In genomic region chr17:44487514-44488244, GRCm38 (mm10) we compare ENCODE assay signal across 19 mouse cellular contexts.
A peak's percentile ranks its signal among the peaks of the same experiment; 100 is the strongest.
DNase-seq lines count a peak whose midpoint lies in the region; ATAC-seq and TF ChIP-seq lines count a peak whose summit lies in the region.
"Had no signal": no experiment of that assay in that cellular context is flagged by ENCODE, and none has a peak within 500 bp of the region (broad histone marks: within the 10 kb centered on the region; RNA-seq: fewer than 3 reads in every experiment).

No protein-coding gene starts in this region.

- no peak for TF ChIP-seq CTCF in midbrain, postnatal 0 days (IDR thresholded peaks at IDR 0.05)

- peak; percentile 4 for DNase-seq in adrenal gland, adult 2 months
- no peak for DNase-seq in adrenal gland, postnatal 10 days
- peak; percentile 23 to 29 for DNase-seq in left cerebral cortex, adult 18-20 months (ENCODE audit: low spot score in 2 of 2)
- DNase-seq in left cerebral cortex, postnatal 10 days (ENCODE audit: extremely low spot score in 1 of 2, low spot score in 2 of 2), result no peak
- DNase-seq in embryonic facial prominence, embryonic 10.5 days (ENCODE audit: low spot score), result no peak
- DNase-seq in midbrain, postnatal 0 days (ENCODE audit: low spot score), result peak; percentile 25
- no peak for DNase-seq in lung, postnatal 14 days
- DNase-seq in retina, postnatal 1 day, result no peak
- DNase-seq: cerebellum, adult 9-11 months; embryo, embryonic 11 days; gastrocnemius, postnatal 36 days; kidney, adult 18-20 months; spleen, adult 18-20 months; thymus, postnatal 14 days had no signal

- peaks cover 14% of the 10 kb centered on the region for H3K4me1 ChIP-seq in embryonic facial prominence, embryonic 10.5 days
- H3K4me1 ChIP-seq in midbrain, postnatal 0 days (ENCODE audit: insufficient read depth, low read length), result no peaks in the 10 kb centered on the region
- H3K4me1 ChIP-seq: lung, embryonic 15.5 days had no signal

- H3K4me2 ChIP-seq in midbrain, postnatal 0 days (ENCODE audit: low read depth, low read length, poor library complexity, severe bottlenecking), result no peak overlapping the region
- H3K4me2 ChIP-seq: lung, embryonic 15.5 days had no signal

- no peaks in the 10 kb centered on the region for H3K9me3 ChIP-seq in embryonic facial prominence, embryonic 10.5 days
- no peaks in the 10 kb centered on the region for H3K9me3 ChIP-seq in midbrain, postnatal 0 days (ENCODE audit: low read length)
- H3K9me3 ChIP-seq: heart, embryonic 10.5 days; lung, embryonic 15.5 days had no signal

- no peak overlapping the region for H3K4me3 ChIP-seq in embryonic facial prominence, embryonic 10.5 days
- H3K4me3 ChIP-seq in midbrain, postnatal 0 days (ENCODE audit: low read depth, low read length), result no peak overlapping the region
- H3K4me3 ChIP-seq: heart, embryonic 10.5 days; lung, embryonic 15.5 days had no signal

- no peak for ATAC-seq in midbrain, postnatal 0 days (ENCODE audit: low FRiP score)
- ATAC-seq: forebrain, embryonic 16.5 days; hindbrain, embryonic 16.5 days; Patski had no signal

- H3K36me3 ChIP-seq in embryonic facial prominence, embryonic 10.5 days (replicated peaks), result no peaks in the 10 kb centered on the region
- no peaks in the 10 kb centered on the region for H3K36me3 ChIP-seq in midbrain, postnatal 0 days (ENCODE audit: insufficient read depth, low read length)
- H3K36me3 ChIP-seq: heart, embryonic 10.5 days; lung, embryonic 15.5 days had no signal

- 86% methylated on average over 10 of the region's 10 CpGs for WGBS in embryonic facial prominence, embryonic 10.5 days
- 84% methylated on average over 10 of the region's 10 CpGs for WGBS in midbrain, postnatal 0 days

- H3K27ac ChIP-seq in embryonic facial prominence, embryonic 10.5 days (replicated peaks), result 0 out of 2 replicates have a peak overlapping the region, but pooled peaks have one; percentile 12
- H3K27ac ChIP-seq in midbrain, postnatal 0 days (ENCODE audit: low read depth, low read length), result no peak overlapping the region
- H3K27ac ChIP-seq: heart, embryonic 10.5 days; lung, embryonic 15.5 days had no signal

- no peaks in the 10 kb centered on the region for H3K27me3 ChIP-seq in embryonic facial prominence, embryonic 10.5 days (replicated peaks; ENCODE audit: low read depth, poor library complexity, severe bottlenecking)
- H3K27me3 ChIP-seq in midbrain, postnatal 0 days (ENCODE audit: insufficient read depth, low read length), result no peaks in the 10 kb centered on the region
- H3K27me3 ChIP-seq: lung, embryonic 15.5 days; Patski had no signal

- H3K9ac ChIP-seq in midbrain, postnatal 0 days (replicated peaks; ENCODE audit: low read length, poor library complexity, severe bottlenecking), result no peak overlapping the region
- H3K9ac ChIP-seq: lung, embryonic 15.5 days had no signal

- intact Hi-C loops in left cerebral cortex, postnatal 10 days (cut with DNase I), result no loop called here

Comparison
In these comparisons a context has a peak if more than half of its experiments do, and no peak if none do; other contexts are left out.
1. DNase-seq: peak in adrenal gland, adult 2 months (single experiment), left cerebral cortex, adult 18-20 months (2 of 2) and midbrain, postnatal 0 days (single experiment); none in adrenal gland, postnatal 10 days (single experiment), left cerebral cortex, postnatal 10 days (0 of 2), embryonic facial prominence, embryonic 10.5 days (single experiment), lung, postnatal 14 days (single experiment) and retina, postnatal 1 day (single experiment).